Mouse (Mus musculus) T-helper 17 cell (primary cell): ENCODE measurements around the gene Hist2h2bb.
"Not testable (repeated sequence)": the region's sequence is repeated elsewhere in the genome, so short reads cannot be mapped to it uniquely, and the experiment has no call there.

ENCODE experiments used
- in situ Hi-C, 2 experiments: fragments of 300-600 bp; cut with MboI, MseI; formaldehyde crosslinking; loops; 1 replicate in 1 of 2; 2 replicates in 1 of 2; pipeline ENCODE4 v1.15.1; 2025; ENCODE audit warnings: high pct_unique_total_duplicates in 2 of 2

Hist2h2bb gene

GRCm38 (mm10) chr3:96269511-96270474, at the start of gene Hist2h2bb:
Hist2h2bb (plus strand) TSS chr3:96269752.
- in situ Hi-C loops: no loop called here

GRCm38 (mm10) chr3:96220131-96220764, 49.3 kb upstream of the Hist2h2bb start:
- in situ Hi-C loops: not testable (repeated sequence)

GRCm38 (mm10) chr3:96220765-96221639, 48.5 kb upstream of the Hist2h2bb start, which contains the start of the genes Hist2h2ac and Hist2h2be:
Hist2h2ac (minus strand) TSS chr3:96220880.
Hist2h2be (plus strand) TSS chr3:96221119.
- in situ Hi-C loops: no loop called here

GRCm38 (mm10) chr3:96221640-96222038, 47.9 kb upstream of the Hist2h2bb start:
- in situ Hi-C loops: no loop called here

GRCm38 (mm10) chr3:96222774-96223173, 46.8 kb upstream of the Hist2h2bb start:
- in situ Hi-C loops: no loop called here

GRCm38 (mm10) chr3:96225421-96225820, 44.1 kb upstream of the Hist2h2bb start:
- in situ Hi-C loops: loop anchor here (5.0 to 25.0 kb wide), 2 partner anchors 53 to 1113 kb away; partner anchors contain the start of genes Pip5k1a (in 1 of the 2), Sf3b4 (in 1 of the 2), Tmod4 (in 1 of the 2) and Vps72 (in 1 of the 2)

GRCm38 (mm10) chr3:96226695-96227648, 42.6 kb upstream of the Hist2h2bb start:
- in situ Hi-C loops: loop anchor here (5.0 to 25.0 kb wide), 2 partner anchors 55 to 1115 kb away; partner anchors contain the start of genes Pip5k1a (in 1 of the 2), Sf3b4 (in 1 of the 2), Tmod4 (in 1 of the 2) and Vps72 (in 1 of the 2)

- in situ Hi-C loops: loop anchor here (5.0 to 25.0 kb wide), 2 partner anchors 57 to 1117 kb away; partner anchors contain the start of genes Pip5k1a (in 1 of the 2), Sf3b4 (in 1 of the 2), Tmod4 (in 1 of the 2) and Vps72 (in 1 of the 2)
Measured at GRCm38 (mm10) chr3:96228828-96229227, 40.7 kb upstream of the Hist2h2bb start.

GRCm38 (mm10) chr3:96230404-96230803, 39.1 kb upstream of the Hist2h2bb start:
- in situ Hi-C loops: loop anchor here (10.0 to 25.0 kb wide), 2 partner anchors 576 to 1118 kb away; partner anchors contain the start of genes Mcl1 (in 1 of the 2), Pip5k1a (in 1 of the 2), Tmod4 (in 1 of the 2) and Vps72 (in 1 of the 2)

GRCm38 (mm10) chr3:96230910-96231757, 38.4 kb upstream of the Hist2h2bb start:
- in situ Hi-C loops: loop anchor here (10.0 to 25.0 kb wide), 2 partner anchors 576 to 1119 kb away; partner anchors contain the start of genes Mcl1 (in 1 of the 2), Pip5k1a (in 1 of the 2), Tmod4 (in 1 of the 2) and Vps72 (in 1 of the 2)

GRCm38 (mm10) chr3:96231758-96232120, 37.8 kb upstream of the Hist2h2bb start:
- in situ Hi-C loops: loop anchor here (10.0 to 25.0 kb wide), 2 partner anchors 577 to 1119 kb away; partner anchors contain the start of genes Mcl1 (in 1 of the 2), Pip5k1a (in 1 of the 2), Tmod4 (in 1 of the 2) and Vps72 (in 1 of the 2)

- in situ Hi-C loops: loop anchor here (10.0 to 25.0 kb wide), 2 partner anchors 580 to 1123 kb away; partner anchors contain the start of genes Mcl1 (in 1 of the 2), Pip5k1a (in 1 of the 2), Tmod4 (in 1 of the 2) and Vps72 (in 1 of the 2)
Measured at GRCm38 (mm10) chr3:96234914-96235313, 34.6 kb upstream of the Hist2h2bb start.

- in situ Hi-C loops: loop anchor here (10.0 to 25.0 kb wide), 2 partner anchors 581 to 1124 kb away; partner anchors contain the start of genes Mcl1 (in 1 of the 2), Pip5k1a (in 1 of the 2), Tmod4 (in 1 of the 2) and Vps72 (in 1 of the 2)
Measured at GRCm38 (mm10) chr3:96235836-96236235, 33.7 kb upstream of the Hist2h2bb start.

GRCm38 (mm10) chr3:96236834-96237334, 32.7 kb upstream of the Hist2h2bb start:
- in situ Hi-C loops: loop anchor here (10.0 to 25.0 kb wide), 2 partner anchors 582 to 1125 kb away; partner anchors contain the start of genes Mcl1 (in 1 of the 2), Pip5k1a (in 1 of the 2), Tmod4 (in 1 of the 2) and Vps72 (in 1 of the 2)

GRCm38 (mm10) chr3:96237335-96237903, 32.1 kb upstream of the Hist2h2bb start:
- in situ Hi-C loops: loop anchor here (10.0 to 25.0 kb wide), 2 partner anchors 583 to 1125 kb away; partner anchors contain the start of genes Mcl1 (in 1 of the 2), Pip5k1a (in 1 of the 2), Tmod4 (in 1 of the 2) and Vps72 (in 1 of the 2)

- in situ Hi-C loops: loop anchor here (10.0 to 25.0 kb wide), 2 partner anchors 583 to 1126 kb away; partner anchors contain the start of genes Mcl1 (in 1 of the 2), Pip5k1a (in 1 of the 2), Tmod4 (in 1 of the 2) and Vps72 (in 1 of the 2)
Measured at GRCm38 (mm10) chr3:96237904-96238511, 31.5 kb upstream of the Hist2h2bb start.
